Mouse (Mus musculus) gonadal fat pad, adult 2 months (tissue): Measurements from ENCODE around the gene A730015C16Rik. TPM values are rescaled to one million over a fixed set of nuclear protein-coding genes. Genes with fewer than 3 reads are reported as not detected.

ENCODE experiments used
- DNase-seq: peaks from one replicate; pipeline ENCODE4 v3.0.0-alpha.2; 2012; ENCODE audit warnings: low read depth
- polyA plus RNA-seq: library from polyadenylated mRNA; depleted of rRNA; stranded (reverse); fragments of >200 nt; gene quantifications from 2 replicates; pipeline ENCODE4 v1.2.3, GENCODE M21; 2012; rRNA removed

Gene A730015C16Rik
- polyA plus RNA-seq = 0.39 TPM in 1 of 2 replicates, not detected in the other

DNA sequence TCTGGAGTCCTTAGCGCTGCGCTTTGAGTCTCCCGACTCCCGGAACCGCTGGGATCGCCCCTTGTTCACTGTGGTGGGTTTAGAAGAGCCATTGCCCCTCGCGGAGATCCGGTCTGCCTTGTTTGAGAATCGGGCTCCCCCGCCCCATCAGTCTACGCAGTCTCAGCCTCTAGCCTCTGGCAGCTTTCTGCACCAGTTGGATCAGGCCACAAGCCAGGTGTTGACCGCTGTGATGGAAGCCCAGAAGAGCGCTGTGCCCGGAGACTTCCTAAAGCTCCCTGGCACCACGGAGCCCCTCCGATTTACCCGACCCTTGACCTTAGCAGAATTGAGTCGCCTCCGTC lies at the start of gene A730015C16Rik:
Gene A730015C16Rik, minus strand, starts transcription at position 115 of the 344 bp plus-strand sequence.
- DNase-seq = no peak

DNA sequence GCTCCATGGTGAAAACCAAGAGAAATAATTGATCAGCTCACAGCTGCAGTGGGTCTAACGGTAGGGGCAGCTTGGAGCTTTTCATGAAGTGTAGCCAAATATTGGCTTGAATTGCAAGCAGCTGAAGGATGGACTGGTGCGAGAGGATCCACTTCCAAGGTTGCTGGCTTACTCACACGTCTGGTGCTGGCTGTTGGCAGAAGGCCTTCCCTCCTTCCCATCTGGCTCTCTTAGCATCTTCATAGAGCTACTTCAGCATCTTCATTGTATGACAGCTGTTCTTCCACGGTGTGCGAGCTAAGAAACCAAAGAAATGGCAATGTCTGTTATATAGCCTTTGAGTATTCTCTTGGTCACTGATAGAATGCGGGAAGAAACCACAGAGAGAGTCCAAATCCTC lies 42.5 kb upstream of the A730015C16Rik start:
- no peak for DNase-seq

DNA sequence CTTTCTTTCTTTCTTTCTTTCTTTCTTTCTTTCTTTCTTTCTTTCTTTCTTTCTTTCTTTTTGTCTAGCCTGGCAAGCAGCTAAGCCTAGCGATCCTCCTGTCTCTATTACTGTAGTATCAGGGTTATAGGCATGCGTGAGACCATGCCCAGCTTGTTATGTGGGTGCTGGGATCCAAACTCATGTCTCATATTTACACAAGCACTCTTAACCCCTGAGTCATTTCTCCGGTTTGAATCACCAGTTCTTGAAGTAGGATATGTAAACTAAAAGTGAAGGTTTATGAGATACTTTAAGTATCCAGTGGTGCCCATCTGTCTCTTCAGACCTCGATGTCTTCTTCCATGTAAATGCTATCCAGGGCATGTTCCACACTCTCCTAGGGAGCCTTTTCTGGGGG lies 39.0 kb upstream of the A730015C16Rik start:
- DNase-seq = no peak

GRCm38 (mm10) chr4:108883815-108884214 lies 35.4 kb upstream of the A730015C16Rik start:
- DNase-seq = no peak

DNA sequence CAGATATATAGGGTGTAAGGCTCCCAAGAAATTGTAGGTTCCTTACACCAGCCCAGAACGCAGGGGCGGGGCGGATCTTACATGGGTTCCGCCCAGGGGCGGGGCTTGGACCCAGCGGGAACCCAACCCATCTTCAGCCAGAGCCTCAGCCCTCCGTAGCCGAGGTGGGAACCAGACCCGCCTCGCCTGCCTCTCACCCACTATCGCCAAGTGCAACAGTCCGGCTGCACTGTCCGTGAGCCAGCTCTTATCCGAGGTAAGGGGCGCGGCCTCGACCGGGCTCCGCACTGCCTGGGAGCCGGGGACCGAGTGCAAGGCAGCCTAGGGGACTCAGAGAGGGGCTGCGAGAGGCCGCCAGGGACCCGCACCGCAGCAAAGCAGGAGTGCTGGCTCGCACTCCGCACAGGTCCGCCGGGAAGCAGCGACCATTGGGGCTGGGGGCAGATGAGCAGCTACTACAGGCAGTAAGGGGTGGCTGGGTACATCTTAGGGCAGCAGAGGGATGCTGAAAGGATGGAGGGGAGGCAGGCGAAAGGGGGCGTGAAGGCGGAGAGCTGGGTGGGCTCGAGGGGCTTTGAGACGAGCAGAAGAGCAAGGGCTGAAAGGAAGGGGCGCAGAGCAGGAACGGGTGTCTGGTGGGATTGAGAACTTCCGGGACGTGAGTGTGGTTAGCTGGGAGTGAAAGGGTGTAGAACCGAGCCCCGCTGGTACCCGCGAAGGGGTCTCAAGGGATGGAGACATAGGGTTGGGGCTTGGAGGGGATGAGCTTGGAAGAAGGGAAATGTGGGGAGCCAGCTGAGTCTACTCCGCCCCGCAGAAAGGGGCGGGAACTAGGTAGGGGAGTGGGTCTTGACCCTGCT lies 30.8 kb upstream of the A730015C16Rik start, which contains the start of gene Rab3b:
Gene Rab3b, plus strand, starts transcription at position 101 of the 860 bp plus-strand sequence.
- DNase-seq = no peak

DNA sequence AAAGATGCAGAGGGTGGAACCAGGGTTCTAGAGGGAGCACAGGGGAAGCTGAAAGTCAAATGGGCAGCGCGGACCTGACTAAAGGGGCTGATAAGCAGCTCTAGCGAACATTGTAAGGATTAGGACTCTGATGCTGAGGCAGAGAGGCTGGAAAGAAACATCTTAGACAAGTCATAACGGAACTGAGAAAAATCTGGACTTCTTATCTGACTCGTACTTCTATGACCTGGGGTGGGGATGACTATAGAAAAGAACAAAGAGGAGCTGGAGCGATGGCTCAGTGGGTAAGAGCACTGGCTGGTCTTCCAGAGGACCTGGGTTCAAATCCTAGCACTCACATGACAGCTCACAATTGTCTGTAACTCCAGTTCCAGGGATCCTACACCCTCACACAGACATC lies 29.5 kb upstream of the A730015C16Rik start:
- no peak for DNase-seq

DNA sequence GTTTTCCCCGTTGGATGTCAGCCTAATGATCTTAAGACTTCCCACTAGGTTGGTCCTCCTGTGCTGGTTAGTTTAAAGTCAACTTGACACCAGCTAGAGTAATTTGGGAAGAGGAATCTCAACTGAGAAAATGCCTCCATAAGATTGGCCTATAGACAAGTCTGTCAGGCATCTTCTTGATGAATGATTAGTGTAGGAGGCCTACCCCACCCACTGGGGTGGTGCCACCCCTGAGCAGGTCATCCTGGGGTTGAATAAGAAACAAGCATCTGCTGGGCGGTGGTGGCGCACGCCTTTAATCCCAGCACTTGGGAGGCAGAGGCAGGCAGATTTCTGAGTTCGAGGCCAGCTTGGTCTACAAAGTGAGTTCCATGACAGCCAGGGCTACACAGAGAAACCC lies 25.3 kb upstream of the A730015C16Rik start:
- no peak for DNase-seq

DNA sequence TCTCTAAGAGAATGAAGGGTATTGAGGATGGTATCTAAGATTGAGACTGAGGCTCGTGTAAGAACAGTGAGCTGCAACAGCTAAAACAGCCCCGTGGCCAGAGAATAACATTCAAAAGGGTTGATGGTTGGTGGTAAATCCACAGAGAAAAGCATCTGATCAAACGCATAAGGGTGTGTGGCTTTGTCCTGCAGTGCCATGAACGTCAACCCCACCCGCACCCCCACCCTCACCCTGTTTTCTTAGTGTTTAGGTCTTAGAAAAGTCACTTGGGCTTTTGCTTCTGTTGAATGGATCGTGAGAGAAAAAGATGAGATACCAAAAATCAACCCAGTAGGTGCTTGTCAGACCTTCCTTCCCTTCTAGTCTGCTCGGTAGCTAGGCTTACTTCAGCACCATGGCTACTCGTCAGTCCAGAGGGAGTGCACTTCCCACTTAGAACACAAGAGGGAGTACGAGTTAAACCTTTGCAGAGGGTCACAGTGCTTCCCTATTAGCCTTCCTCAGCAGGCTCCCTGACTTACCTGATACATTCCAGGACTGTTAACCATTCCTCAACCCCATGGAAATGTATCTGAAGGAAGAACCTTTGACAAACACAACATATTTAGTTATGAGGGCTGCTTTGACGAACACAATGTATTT lies 21.4 kb upstream of the A730015C16Rik start:
- DNase-seq = peak; percentile 40

DNA sequence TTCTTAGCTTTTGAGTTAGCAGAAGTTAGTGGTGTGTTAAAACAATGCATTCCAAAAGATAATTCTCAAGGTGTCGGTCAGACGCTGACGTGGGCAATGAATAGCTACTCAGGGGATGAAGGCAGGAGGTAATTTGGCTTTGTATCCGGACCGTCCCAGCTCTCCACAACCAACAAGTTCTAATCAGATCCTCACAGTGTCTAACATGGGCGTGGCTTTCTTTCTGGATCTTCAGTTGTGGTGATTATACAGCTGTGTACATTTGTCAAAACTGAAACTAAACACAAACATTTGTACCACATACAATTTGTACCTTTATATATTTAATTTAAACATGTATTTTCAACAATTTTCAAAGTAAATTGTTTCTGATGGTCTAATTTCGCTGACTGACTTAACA lies 18.4 kb upstream of the A730015C16Rik start:
- DNase-seq = no peak

DNA sequence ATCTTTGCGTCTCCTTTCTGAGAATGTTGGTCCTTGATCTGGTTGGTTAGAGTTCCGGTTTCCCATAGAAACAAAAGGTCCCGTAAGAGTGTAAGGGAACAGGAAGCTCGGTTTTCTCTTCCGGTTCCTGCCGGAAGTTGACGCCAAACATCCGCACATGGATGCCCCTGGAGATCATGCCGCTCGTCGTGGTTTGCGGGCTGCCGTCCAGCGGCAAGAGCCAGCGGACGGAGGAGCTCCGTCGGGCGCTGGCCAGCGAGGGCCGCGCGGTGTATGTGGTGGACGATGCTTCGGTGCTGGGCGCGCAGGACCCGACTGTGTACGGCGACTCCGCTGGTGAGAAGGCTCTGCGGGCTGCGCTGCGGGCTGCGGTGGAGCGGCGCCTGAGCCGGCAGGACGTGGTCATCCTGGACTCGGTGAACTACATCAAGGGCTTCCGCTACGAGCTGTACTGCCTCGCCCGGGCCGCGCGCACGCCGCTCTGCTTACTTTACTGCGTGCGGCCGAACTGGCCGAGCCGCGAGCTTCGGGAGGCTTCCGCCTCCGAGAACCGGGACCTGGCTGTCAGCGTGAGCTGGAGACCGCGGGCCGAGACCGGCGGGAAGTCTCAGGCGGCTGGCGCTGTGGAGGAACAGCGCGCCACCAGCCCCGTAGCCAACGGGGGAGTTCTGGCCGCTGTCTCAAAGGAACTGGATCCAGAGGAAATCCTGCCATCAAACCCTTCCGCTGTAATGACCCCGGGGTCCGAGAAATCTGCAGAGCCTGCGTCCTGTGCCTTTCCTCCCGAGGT lies 509 bp downstream of the A730015C16Rik start, which contains the start of gene Kti12:
Gene Kti12, plus strand, starts transcription at position 71 of the 790 bp plus-strand sequence.
- DNase-seq = no peak

- no peak for DNase-seq
Observed at GRCm38 (mm10) chr4:108845824-108846569, 2.4 kb downstream of the A730015C16Rik start.

GRCm38 (mm10) chr4:108843336-108843735 lies 5.1 kb downstream of the A730015C16Rik start:
- DNase-seq = no peak

- no peak for DNase-seq
Observed at GRCm38 (mm10) chr4:108841920-108842578, 6.4 kb downstream of the A730015C16Rik start.

GRCm38 (mm10) chr4:108838031-108838430 lies 10.4 kb downstream of the A730015C16Rik start:
- DNase-seq = peak; percentile 80

- DNase-seq = no peak
Observed at GRCm38 (mm10) chr4:108835496-108835895, 12.9 kb downstream of the A730015C16Rik start.

DNA sequence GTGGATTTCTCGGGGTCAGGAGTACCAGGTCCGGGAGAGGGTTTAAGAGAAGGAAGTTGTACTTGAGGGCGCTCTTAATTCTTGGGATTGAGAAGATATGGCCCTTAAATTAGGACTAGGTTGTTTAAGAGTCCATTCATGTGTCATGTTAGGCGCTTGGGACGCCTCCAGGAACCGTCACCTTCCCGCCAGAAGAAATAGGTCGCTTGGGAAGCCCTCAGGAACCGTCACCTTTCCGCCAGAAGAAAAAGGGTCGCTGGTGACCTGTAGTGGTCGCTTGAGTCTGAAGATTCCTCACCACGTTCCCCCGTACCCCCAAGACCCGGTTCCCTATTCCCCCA lies 13.5 kb downstream of the A730015C16Rik start:
- no peak for DNase-seq

DNA sequence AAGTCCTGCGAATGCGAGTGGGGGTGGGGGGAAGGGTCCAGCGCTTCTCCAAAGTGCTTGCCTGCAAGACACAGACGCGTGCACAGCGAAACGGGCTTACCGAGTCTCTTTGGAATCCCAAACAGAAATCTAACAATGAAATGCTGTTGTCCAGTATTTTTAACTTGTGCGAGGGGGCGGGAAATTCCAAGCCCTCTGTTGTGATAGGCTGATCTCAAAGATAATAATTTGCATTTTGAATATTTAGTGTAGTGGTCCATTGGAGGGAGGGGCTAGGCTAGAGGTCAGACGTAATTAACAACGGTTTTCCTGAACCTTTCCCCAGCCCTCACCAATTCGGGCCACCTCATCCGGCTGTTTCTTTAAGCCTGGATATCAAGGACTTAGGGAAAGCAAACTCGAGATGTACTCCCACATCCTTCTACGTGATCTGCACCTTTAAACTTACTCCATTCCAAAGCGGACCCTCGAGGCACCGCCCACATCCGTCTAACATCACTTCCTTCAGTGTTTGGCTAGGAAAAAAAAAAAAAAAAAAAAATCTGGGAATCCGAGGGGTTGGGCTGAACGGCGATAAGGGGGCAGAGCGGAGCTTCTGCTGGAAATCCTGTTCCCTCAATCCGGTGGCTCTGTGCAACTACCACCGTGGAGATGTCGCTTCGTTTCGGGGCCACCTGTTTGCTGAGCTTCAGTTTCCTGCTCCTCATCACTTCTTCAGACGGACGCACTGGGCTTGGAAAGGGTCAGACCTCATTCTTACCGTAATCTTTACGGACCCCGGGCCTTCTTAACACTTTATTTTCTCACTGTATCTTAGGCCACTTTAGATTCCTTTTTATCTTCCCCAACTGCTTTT lies 14.1 kb downstream of the A730015C16Rik start, which contains the start of gene Txndc12:
Gene Txndc12, plus strand, starts transcription at position 487 of the 856 bp plus-strand sequence.
- peak; percentile 83 for DNase-seq

- peak; percentile 87 for DNase-seq
Observed at GRCm38 (mm10) chr4:108833828-108834114, 14.6 kb downstream of the A730015C16Rik start.

DNA sequence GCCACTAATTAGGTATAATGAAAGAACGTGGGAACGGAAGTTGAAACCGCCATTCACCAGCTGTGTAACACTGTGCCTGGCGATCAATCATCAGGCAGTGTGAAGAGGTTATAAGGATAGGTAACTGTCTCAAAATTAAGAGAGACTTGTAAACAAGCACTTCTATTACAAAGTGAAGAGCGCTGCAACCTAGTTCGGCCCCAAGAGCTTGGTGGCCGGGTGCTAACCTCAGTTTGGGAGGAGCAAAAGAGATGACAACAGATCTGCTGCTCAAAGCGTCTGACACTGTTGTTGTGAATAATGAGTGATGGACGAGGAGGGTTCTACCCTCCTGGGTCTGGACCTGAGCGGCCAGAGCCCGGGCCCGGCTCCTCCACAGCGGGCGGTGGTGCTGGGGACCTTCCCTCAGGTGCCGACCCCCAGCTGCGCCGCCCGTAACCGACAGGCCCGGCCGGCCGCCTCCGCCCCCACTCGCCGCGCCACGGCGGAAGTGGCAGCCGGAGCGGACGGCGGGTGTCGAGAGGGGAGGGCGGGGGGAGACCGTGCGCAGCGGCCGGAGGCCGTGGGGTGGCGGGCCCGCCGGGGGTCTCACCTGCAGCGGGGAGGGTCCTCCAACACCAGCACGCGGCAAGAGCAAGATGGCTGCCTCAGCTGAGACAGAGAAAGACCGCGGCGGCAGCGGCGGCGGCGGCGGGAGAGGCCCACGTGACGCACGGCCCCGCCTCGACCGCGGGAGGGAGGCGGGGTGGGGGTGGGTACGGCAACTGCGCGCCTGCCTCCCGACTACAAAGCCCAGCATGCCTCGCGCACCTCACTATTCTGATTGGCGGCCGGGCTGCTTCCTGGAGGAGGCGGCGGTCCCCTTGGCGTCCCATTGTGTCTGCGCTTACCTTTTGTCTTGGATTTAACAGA lies 15.2 kb downstream of the A730015C16Rik start, which contains the start of gene Btf3l4:
Gene Btf3l4, minus strand, starts transcription at position 699 of the 912 bp plus-strand sequence.
- no peak for DNase-seq
